Mouse (Mus musculus): ENCODE results near the gene Tfdp1.

DNA sequence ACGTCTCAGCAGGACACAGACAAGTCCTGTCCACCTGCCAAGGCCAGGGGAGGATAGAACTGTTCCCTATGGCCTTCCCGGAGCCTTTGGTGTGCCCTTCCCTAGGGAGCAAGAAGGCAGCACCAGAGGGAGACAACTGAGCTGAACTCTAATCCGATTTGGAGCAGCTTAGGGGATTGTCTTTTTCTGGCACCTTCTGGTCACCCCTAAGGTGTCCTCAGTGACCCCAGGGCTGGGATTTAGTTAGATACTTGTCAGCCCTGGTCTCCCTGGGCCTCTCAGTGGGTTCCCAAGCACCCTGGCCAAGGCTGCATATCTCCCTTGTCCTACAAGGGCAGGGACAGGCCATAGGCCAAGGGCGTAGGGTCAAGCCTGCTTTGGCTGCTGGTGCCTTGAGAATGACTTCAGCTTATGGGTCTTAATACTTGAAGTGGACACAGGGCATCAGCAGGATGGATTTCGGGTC is 66.1 kb downstream of the Tfdp1 start, which contains the start of gene Grk1:
- TF ChIP-seq CTCF (IDR thresholded peaks at IDR 0.05) (no peak), POLR2A (IDR thresholded peaks at IDR 0.05; ENCODE audit: insufficient read depth, low read depth, low read length) (no peak), EP300 (IDR thresholded peaks at IDR 0.05; ENCODE audit: insufficient read depth, low read depth, low read length) (no peak)
